Mouse (Mus musculus) intestine, embryonic 15.5 days (tissue): ENCODE measurements around the gene Wasf2. TPM values are rescaled to one million over a fixed set of nuclear protein-coding genes. Genes with fewer than 3 reads are reported as not detected.

Experiments
- polyA plus RNA-seq: library from polyadenylated mRNA; unstranded; fragments of >200 nt; fragmentation: Nextera tagmentation; extraction: Ambion mirVana; gene quantifications from 2 replicates; pipeline ENCODE4 v1.2.1, GENCODE M21; 2015

The Wasf2 gene
- polyA plus RNA-seq, 1 experiment from 2014 or later = 115 TPM

Other genes with a start within 250 kb of the Wasf2 start
- 54.2 and 57.7 TPM in 2 replicates for gene Stx12, start 246.0 kb upstream of the Wasf2 start, polyA plus RNA-seq
- 41.8 and 45.3 TPM in 2 replicates for gene Fam76a, start 207.9 kb upstream of the Wasf2 start, polyA plus RNA-seq
- 2.3 and 3.7 TPM in 2 replicates for gene Fgr, start 156.4 kb upstream of the Wasf2 start, polyA plus RNA-seq
- 5.4 and 6.3 TPM in 2 replicates for gene Ahdc1, start 119.2 kb upstream of the Wasf2 start, polyA plus RNA-seq
- 2.7 and 2.8 TPM in 2 replicates for gene Cd164l2, start 81.6 kb downstream of the Wasf2 start, polyA plus RNA-seq
- 0.06 and 0.14 TPM in 2 replicates for gene Gpr3, start 82.0 kb downstream of the Wasf2 start, polyA plus RNA-seq
- gene Map3k6, start 110.3 kb downstream of the Wasf2 start, polyA plus RNA-seq = 3.0 and 3.2 TPM in 2 replicates
- 2.7 and 3.0 TPM in 2 replicates for gene Sytl1, start 132.6 kb downstream of the Wasf2 start, polyA plus RNA-seq
- gene Tmem222, start 147.3 kb downstream of the Wasf2 start, polyA plus RNA-seq = 68.7 and 72.2 TPM in 2 replicates
- gene Wdtc1, start 223.0 kb downstream of the Wasf2 start, polyA plus RNA-seq = 13.9 and 17.0 TPM in 2 replicates
- gene Slc9a1, start 239.2 kb downstream of the Wasf2 start, polyA plus RNA-seq = 8.5 and 9.3 TPM in 2 replicates